Mouse (Mus musculus): ENCODE measurements around the gene Rasd1. TPM values are rescaled to one million over a fixed set of nuclear protein-coding genes. Genes with fewer than 3 reads are reported as not detected.

The Rasd1 gene
- polyA plus RNA-seq (2015; fragmentation: Nextera tagmentation; extraction: Ambion mirVana), result 2.0 and 2.3 TPM in 2 replicates

DNA sequence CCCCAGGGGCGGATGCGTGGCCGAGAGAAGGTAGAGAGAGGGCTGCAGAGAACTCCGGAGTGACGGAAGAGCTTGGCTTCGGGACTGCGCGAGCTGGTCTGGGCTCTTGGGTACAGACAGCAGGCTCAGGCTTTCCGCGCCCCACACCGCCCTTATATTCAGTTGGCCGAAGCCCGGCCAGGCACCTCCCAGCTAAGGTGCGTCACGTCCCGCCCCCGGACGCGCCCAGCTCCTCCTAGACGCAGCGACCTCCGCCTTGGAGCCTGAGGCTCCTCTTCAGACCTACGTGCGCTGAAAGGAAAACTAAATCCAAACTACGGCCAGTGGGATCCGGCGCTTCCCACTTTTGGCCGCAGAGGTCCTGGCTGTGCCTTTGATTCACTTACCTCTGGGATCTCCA lies at the start of gene Rasd1:
Rasd1 (minus strand) TSS at position 127 of the 400 bp plus-strand sequence.
- peaks cover 23% of the 10 kb centered on the region for H3K4me1 ChIP-seq (ENCODE audit: control insufficient read depth, insufficient read depth, low read length)
- peak within 1 kb of the TSS; percentile 57 for H3K4me3 ChIP-seq (ENCODE audit: low read length)
- H3K27ac ChIP-seq (ENCODE audit: low read length), result peak within 1 kb of the TSS; percentile 78
- H3K27me3 ChIP-seq (replicated peaks; ENCODE audit: control insufficient read depth, insufficient read depth, low read length), result peaks cover 11% of the 10 kb centered on the region; the same call in 1 of the 2 replicates
- ATAC-seq, result peak; percentile 91
- H3K9me3 ChIP-seq (ENCODE audit: control insufficient read depth, low read length), result no peaks in the 10 kb centered on the region
- H3K9ac ChIP-seq (ENCODE audit: low read depth, low read length), result peak within 1 kb of the TSS; percentile 70
- WGBS, result under 1% methylated on average over 28 of the region's 28 CpGs
- H3K4me2 ChIP-seq (ENCODE audit: low read depth, low read length), result peak within 1 kb of the TSS; percentile 99
- H3K36me3 ChIP-seq (ENCODE audit: control insufficient read depth, insufficient read depth, low read length), result peaks cover 5% of the 10 kb centered on the region

DNA sequence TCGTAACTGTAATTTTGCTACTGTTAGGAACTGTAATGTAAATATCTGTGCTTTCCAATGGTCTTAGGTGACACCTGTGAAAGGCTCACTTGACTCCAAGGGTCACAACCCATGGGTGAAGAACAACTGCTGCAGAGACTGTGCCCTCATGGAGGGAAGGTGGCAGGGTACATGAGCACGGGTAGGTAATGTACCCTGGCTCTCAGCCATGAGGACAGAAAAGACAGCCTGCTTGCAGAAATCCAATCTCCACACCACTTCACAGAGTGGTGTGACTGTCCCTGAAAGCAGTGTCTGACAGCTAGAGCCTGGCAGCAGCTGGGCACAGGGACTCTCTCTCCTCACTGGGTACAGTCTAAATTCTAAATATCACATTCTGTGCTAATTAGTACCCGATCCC lies 46.8 kb upstream of the Rasd1 start:
- no peaks in the 10 kb centered on the region for H3K27me3 ChIP-seq (replicated peaks; ENCODE audit: control insufficient read depth, insufficient read depth, low read length)
- no peaks in the 10 kb centered on the region for H3K36me3 ChIP-seq (ENCODE audit: control insufficient read depth, insufficient read depth, low read length)
- no peak overlapping the region for H3K4me2 ChIP-seq (ENCODE audit: low read depth, low read length)
- H3K9ac ChIP-seq (ENCODE audit: low read depth, low read length), result no peak overlapping the region
- no peak overlapping the region for H3K4me3 ChIP-seq (ENCODE audit: low read length)
- H3K4me1 ChIP-seq (ENCODE audit: control insufficient read depth, insufficient read depth, low read length), result no peaks in the 10 kb centered on the region
- no peaks in the 10 kb centered on the region for H3K9me3 ChIP-seq (ENCODE audit: control insufficient read depth, low read length)
- no peak for ATAC-seq
- WGBS, result 79% methylated on average over 3 of the region's 3 CpGs
- H3K27ac ChIP-seq (ENCODE audit: low read length), result no peak overlapping the region

GRCm38 (mm10) chr11:60009451-60009850 lies 44.7 kb upstream of the Rasd1 start:
- no peak overlapping the region for H3K9ac ChIP-seq (ENCODE audit: low read depth, low read length)
- no peak overlapping the region for H3K4me2 ChIP-seq (ENCODE audit: low read depth, low read length)
- no peaks in the 10 kb centered on the region for H3K27me3 ChIP-seq (replicated peaks; ENCODE audit: control insufficient read depth, insufficient read depth, low read length)

GRCm38 (mm10) chr11:60005866-60006265 lies 41.1 kb upstream of the Rasd1 start:
- no peak for ATAC-seq
- Histone ChIP-seq H3K4me1 (ENCODE audit: control insufficient read depth, insufficient read depth, low read length) (no peaks in the 10 kb centered on the region), H3K27ac (ENCODE audit: low read length) (no peak overlapping the region), H3K4me3 (ENCODE audit: low read length) (no peak overlapping the region), H3K27me3 (replicated peaks; ENCODE audit: control insufficient read depth, insufficient read depth, low read length) (no peaks in the 10 kb centered on the region), H3K36me3 (ENCODE audit: control insufficient read depth, insufficient read depth, low read length) (no peaks in the 10 kb centered on the region), H3K9me3 (ENCODE audit: control insufficient read depth, low read length) (no peaks in the 10 kb centered on the region), H3K4me2 (ENCODE audit: low read depth, low read length) (no peak overlapping the region), H3K9ac (ENCODE audit: low read depth, low read length) (no peak overlapping the region)
- WGBS, result 68% methylated on average over 3 of the region's 3 CpGs

More at GRCm38 (mm10) chr11:60009451-60009850, 44.7 kb upstream of the Rasd1 start:
- no peaks in the 10 kb centered on the region for H3K4me1 ChIP-seq (ENCODE audit: control insufficient read depth, insufficient read depth, low read length)
- no peak for ATAC-seq
- no peaks in the 10 kb centered on the region for H3K9me3 ChIP-seq (ENCODE audit: control insufficient read depth, low read length)
- no peak overlapping the region for H3K4me3 ChIP-seq (ENCODE audit: low read length)
- WGBS, result 82% methylated on average over 3 of the region's 3 CpGs
- no peaks in the 10 kb centered on the region for H3K36me3 ChIP-seq (ENCODE audit: control insufficient read depth, insufficient read depth, low read length)
- no peak overlapping the region for H3K27ac ChIP-seq (ENCODE audit: low read length)

- no peak overlapping the region for H3K27ac ChIP-seq (ENCODE audit: low read length)
- WGBS, result 83% methylated on average over 6 of the region's 6 CpGs
- no peaks in the 10 kb centered on the region for H3K4me1 ChIP-seq (ENCODE audit: control insufficient read depth, insufficient read depth, low read length)
- no peak overlapping the region for H3K9ac ChIP-seq (ENCODE audit: low read depth, low read length)
- no peak for ATAC-seq
- no peak overlapping the region for H3K4me2 ChIP-seq (ENCODE audit: low read depth, low read length)
- no peaks in the 10 kb centered on the region for H3K9me3 ChIP-seq (ENCODE audit: control insufficient read depth, low read length)
- no peaks in the 10 kb centered on the region for H3K36me3 ChIP-seq (ENCODE audit: control insufficient read depth, insufficient read depth, low read length)
- H3K27me3 ChIP-seq (replicated peaks; ENCODE audit: control insufficient read depth, insufficient read depth, low read length), result no peaks in the 10 kb centered on the region
- no peak overlapping the region for H3K4me3 ChIP-seq (ENCODE audit: low read length)
These were observed 40.0 kb upstream of the Rasd1 start for GRCm38 (mm10) chr11:60004716-60005115.

- Histone ChIP-seq H3K27ac (ENCODE audit: low read length) (no peak overlapping the region), H3K4me1 (ENCODE audit: control insufficient read depth, insufficient read depth, low read length) (no peaks in the 10 kb centered on the region), H3K9ac (ENCODE audit: low read depth, low read length) (no peak overlapping the region), H3K4me3 (ENCODE audit: low read length) (no peak overlapping the region), H3K27me3 (replicated peaks; ENCODE audit: control insufficient read depth, insufficient read depth, low read length) (no peaks in the 10 kb centered on the region), H3K36me3 (ENCODE audit: control insufficient read depth, insufficient read depth, low read length) (no peaks in the 10 kb centered on the region), H3K9me3 (ENCODE audit: control insufficient read depth, low read length) (no peaks in the 10 kb centered on the region), H3K4me2 (ENCODE audit: low read depth, low read length) (no peak overlapping the region)
- no peak for ATAC-seq
- 80% methylated on average over 8 of the region's 8 CpGs for WGBS
These were observed 39.1 kb upstream of the Rasd1 start for GRCm38 (mm10) chr11:60003811-60004210.

DNA sequence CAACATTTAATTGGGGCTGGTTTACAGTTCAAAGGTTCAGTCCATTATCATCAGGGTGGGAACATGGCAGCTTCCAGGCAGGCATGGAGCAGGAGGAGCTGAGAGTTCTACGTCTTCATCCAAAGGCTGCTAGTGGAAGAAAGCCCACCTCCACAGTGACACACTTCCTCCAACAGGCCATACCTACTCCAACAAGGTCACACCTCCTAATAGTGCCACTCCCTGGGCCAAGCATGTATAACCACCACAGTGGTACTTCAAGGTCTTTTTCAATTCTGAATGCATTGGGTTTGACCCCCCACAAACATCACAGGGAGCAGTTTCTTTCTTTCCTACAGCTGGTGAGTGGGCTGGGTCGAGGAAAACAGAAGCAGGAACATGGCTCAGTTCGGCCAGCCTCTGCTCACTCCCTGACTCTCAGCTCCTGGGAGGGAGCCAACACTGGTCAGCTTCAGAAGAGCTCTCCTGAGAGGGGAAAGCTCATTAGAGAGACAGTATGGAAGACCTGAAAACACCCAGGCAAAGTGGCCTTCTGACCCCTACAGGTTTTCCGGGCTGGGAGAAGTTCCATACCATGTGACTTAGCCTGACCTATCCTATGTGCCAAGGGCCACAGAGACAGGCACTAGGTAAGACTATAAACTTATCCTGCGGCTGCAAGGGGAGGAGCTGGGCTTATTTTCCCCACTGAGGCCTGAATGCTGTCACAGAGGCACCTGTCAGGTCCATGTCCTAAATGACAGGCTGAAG lies 36.7 kb upstream of the Rasd1 start:
- no peaks in the 10 kb centered on the region for H3K36me3 ChIP-seq (ENCODE audit: control insufficient read depth, insufficient read depth, low read length)
- H3K27ac ChIP-seq (ENCODE audit: low read length), result no peak overlapping the region
- ATAC-seq, result no peak
- H3K27me3 ChIP-seq (replicated peaks; ENCODE audit: control insufficient read depth, insufficient read depth, low read length), result no peaks in the 10 kb centered on the region
- H3K4me1 ChIP-seq (ENCODE audit: control insufficient read depth, insufficient read depth, low read length), result no peaks in the 10 kb centered on the region
- H3K9ac ChIP-seq (ENCODE audit: low read depth, low read length), result no peak overlapping the region
- H3K9me3 ChIP-seq (ENCODE audit: control insufficient read depth, low read length), result no peaks in the 10 kb centered on the region
- H3K4me2 ChIP-seq (ENCODE audit: low read depth, low read length), result no peak overlapping the region
- 71% methylated on average over 5 of the region's 5 CpGs for WGBS
- H3K4me3 ChIP-seq (ENCODE audit: low read length), result no peak overlapping the region

DNA sequence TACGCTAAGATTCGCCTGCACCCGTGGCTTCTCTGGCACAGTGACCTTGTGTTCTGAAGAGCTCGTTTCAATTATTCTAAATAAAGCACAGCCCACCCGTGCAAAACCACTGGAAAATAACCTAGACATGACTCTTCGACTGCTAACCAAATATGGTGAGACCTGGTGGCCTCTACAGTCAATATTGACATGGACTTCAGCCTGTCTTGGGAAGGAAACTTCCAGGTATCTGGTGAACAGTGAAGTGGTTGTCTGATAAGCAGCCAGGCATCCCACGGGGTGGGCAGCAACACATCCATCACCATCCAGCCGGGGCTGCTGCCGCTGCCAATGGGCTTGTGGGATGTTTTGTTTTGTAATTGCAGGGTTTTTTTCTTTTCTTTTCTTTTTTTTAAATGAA lies 29.6 kb upstream of the Rasd1 start:
- peak; percentile 83 for ATAC-seq
- no peak overlapping the region for H3K9ac ChIP-seq (ENCODE audit: low read depth, low read length)
- H3K9me3 ChIP-seq (ENCODE audit: control insufficient read depth, low read length), result no peaks in the 10 kb centered on the region
- no peak overlapping the region for H3K4me3 ChIP-seq (ENCODE audit: low read length)
- 33% methylated on average over 9 of the region's 9 CpGs for WGBS
- H3K27ac ChIP-seq (ENCODE audit: low read length), result no peak overlapping the region
- no peaks in the 10 kb centered on the region for H3K27me3 ChIP-seq (replicated peaks; ENCODE audit: control insufficient read depth, insufficient read depth, low read length)
- no peak overlapping the region for H3K4me2 ChIP-seq (ENCODE audit: low read depth, low read length)
- H3K4me1 ChIP-seq (ENCODE audit: control insufficient read depth, insufficient read depth, low read length), result peaks cover 3% of the 10 kb centered on the region; the same call in 1 of the 2 replicates
- H3K36me3 ChIP-seq (ENCODE audit: control insufficient read depth, insufficient read depth, low read length), result no peaks in the 10 kb centered on the region

GRCm38 (mm10) chr11:59991365-59991764 lies 26.6 kb upstream of the Rasd1 start:
- 56% methylated on average over 8 of the region's 8 CpGs for WGBS
- H3K36me3 ChIP-seq (ENCODE audit: control insufficient read depth, insufficient read depth, low read length), result no peaks in the 10 kb centered on the region
- no peak for ATAC-seq

More at GRCm38 (mm10) chr11:59991365-59991764, 26.6 kb upstream of the Rasd1 start:
- Histone ChIP-seq H3K9ac (ENCODE audit: low read depth, low read length) (no peak overlapping the region), H3K9me3 (ENCODE audit: control insufficient read depth, low read length) (no peaks in the 10 kb centered on the region), H3K27ac (ENCODE audit: low read length) (no peak overlapping the region), H3K4me2 (ENCODE audit: low read depth, low read length) (no peak overlapping the region), H3K4me3 (ENCODE audit: low read length) (no peak overlapping the region), H3K27me3 (replicated peaks; ENCODE audit: control insufficient read depth, insufficient read depth, low read length) (no peaks in the 10 kb centered on the region), H3K4me1 (ENCODE audit: control insufficient read depth, insufficient read depth, low read length) (peaks cover 3% of the 10 kb centered on the region; the same call in 1 of the 2 replicates)
